Mouse (Mus musculus): Measurements from ENCODE around the gene Dglucy. TPM values are rescaled to one million over a fixed set of nuclear protein-coding genes. Genes with fewer than 3 reads are reported as not detected.

Gene Dglucy
- polyA plus RNA-seq, 1 experiment from 2014 or later = 2.4 TPM

DNA sequence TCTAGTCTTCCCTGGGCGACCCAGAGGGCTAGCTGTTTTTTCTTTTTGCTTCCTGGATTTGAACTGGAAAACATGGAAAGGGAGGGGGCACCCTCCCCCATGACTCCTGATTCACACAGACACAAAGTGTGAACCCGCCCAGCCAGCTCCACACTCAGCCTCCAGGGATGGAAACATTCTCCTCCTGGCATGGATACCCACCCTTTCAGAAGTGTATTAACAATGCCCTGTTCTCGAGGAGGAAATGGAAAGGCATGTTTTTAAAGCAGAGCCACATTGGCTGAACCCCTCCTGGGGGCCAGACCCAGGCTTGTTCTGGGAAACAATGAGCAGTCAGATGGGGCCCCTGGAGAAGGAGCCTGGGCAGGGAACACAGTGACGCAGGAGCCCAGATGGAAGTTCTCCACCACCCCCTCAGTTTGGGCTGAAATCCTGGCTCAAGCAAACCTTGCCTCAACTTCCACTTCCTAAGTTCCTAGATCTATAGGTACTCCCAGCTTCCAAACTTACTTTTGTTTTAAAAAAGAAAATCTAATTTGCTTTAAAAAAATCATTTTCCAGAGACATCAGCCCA, 89.3 kb downstream of the Dglucy start:
- Histone ChIP-seq H3K4me2 (no peak overlapping the region), H3K27me3 (no peaks in the 10 kb centered on the region), H3K27ac (no peak overlapping the region; the same call in 1 of the 2 replicates), H3K9ac (no peak overlapping the region), H3K9me3 (no peaks in the 10 kb centered on the region), H3K4me1 (peaks cover 10% of the 10 kb centered on the region), H3K4me3 (no peak overlapping the region), H3K36me3 (no peaks in the 10 kb centered on the region)
- ATAC-seq (ENCODE audit: insufficient number of reproducible peaks, insufficient read depth, low FRiP score, low TSS enrichment, low read depth) = no peak
- WGBS = 40% methylated on average over 4 of the region's 4 CpGs

DNA sequence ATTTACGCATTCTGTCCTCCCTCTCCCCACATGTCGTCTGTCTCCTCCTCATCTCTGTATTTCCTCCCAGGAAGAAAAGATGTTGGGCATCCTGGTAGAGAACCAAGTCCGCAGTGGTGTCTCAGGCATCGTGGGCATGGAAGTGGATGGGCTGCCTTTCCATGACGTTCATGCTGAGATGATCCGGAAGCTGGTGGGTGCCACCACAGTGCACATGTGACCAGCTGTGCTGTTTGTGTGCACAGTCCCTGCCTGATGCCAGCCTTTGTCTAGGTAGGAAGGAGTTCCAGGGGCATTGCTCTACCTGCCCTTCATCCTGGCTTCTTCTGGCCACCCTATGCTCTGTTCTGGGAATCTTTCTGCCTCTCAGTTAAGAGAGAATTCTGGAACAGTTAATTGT, 92.4 kb downstream of the Dglucy start:
- Histone ChIP-seq H3K4me2 (no peak overlapping the region), H3K4me1 (peaks cover 10% of the 10 kb centered on the region), H3K27me3 (no peaks in the 10 kb centered on the region), H3K9me3 (no peaks in the 10 kb centered on the region), H3K4me3 (no peak overlapping the region), H3K27ac (no peak overlapping the region), H3K36me3 (no peaks in the 10 kb centered on the region), H3K9ac (no peak overlapping the region)
- no peak for ATAC-seq (ENCODE audit: insufficient number of reproducible peaks, insufficient read depth, low FRiP score, low TSS enrichment, low read depth)
- 90% methylated on average over 6 of the region's 6 CpGs for WGBS

DNA sequence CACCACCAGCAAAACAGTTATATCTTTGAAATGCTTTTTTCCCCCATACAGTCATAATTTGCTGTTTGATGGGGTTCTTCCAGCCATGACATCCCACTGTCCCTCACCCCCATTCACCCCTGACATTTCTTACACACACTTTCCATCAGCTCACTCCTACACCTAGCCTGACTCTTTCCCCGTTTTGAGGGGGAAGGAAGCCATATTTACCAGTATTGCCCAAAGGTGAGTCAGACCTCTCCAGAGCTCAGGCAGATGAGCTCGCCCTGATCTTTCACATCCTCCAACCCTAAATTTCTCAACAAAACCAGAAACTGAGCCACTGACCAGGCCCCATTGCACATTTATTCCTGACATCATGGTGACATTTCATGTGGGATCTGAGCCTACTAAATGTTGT, 93.0 kb downstream of the Dglucy start:
- Histone ChIP-seq H3K27ac (no peak overlapping the region), H3K9ac (no peak overlapping the region), H3K4me2 (no peak overlapping the region), H3K4me3 (no peak overlapping the region), H3K4me1 (peaks cover 10% of the 10 kb centered on the region), H3K36me3 (no peaks in the 10 kb centered on the region), H3K9me3 (no peaks in the 10 kb centered on the region), H3K27me3 (no peaks in the 10 kb centered on the region)
- 82% methylated on average over 2 of the region's 2 CpGs for WGBS
- ATAC-seq (ENCODE audit: insufficient number of reproducible peaks, insufficient read depth, low FRiP score, low TSS enrichment, low read depth) = no peak

DNA sequence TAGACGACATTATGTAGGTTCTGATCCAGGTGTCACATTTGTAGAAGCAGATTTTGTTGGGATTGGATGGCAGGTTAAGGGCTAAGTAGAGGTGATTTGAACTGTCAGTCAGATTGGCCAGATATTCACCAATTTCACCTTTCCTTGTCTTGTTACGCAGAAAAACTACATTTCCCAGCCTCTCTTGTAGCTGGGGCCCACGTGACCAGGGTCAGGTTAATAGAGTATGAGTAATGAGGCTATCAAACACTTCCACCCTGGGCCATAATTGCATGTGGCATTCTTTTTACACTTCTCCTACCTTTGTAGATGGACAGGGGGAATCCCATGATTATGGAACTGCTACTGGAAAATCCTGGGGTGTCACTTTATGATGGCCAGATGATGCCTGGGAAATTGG, 94.8 kb downstream of the Dglucy start:
- Histone ChIP-seq H3K4me2 (no peak overlapping the region), H3K27ac (no peak overlapping the region), H3K4me3 (no peak overlapping the region), H3K9ac (no peak overlapping the region), H3K9me3 (no peaks in the 10 kb centered on the region), H3K4me1 (0 out of 2 replicates have a peak, but pooled peaks cover 2% of the 10 kb centered on the region), H3K36me3 (no peaks in the 10 kb centered on the region), H3K27me3 (no peaks in the 10 kb centered on the region)
- 77% methylated on average over 3 of the region's 3 CpGs for WGBS
- no peak for ATAC-seq (ENCODE audit: insufficient number of reproducible peaks, insufficient read depth, low FRiP score, low TSS enrichment, low read depth)

DNA sequence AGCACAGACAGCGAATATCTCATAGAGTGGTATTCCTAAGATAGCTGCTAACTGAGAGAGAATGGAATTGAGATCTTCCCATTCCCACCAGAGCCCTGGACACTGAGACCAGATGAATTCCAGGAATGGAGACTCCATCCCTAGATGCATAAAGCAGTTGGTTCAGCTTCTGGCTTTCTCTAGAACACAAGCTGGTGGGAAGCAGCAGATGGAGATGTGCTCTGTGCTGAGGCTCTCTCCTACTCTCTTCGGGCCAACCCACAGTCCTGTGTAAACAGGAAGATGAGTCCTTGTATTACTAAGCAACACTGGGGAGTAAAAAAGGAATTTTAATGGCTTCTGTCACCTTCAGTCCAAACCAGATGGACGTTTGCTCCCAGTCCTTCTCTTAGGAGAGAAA, 96.7 kb downstream of the Dglucy start:
- H3K4me1 ChIP-seq = no peaks in the 10 kb centered on the region
- no peaks in the 10 kb centered on the region for H3K9me3 ChIP-seq
- no peaks in the 10 kb centered on the region for H3K36me3 ChIP-seq
- no peaks in the 10 kb centered on the region for H3K27me3 ChIP-seq
- H3K4me2 ChIP-seq = no peak overlapping the region
- no peak for ATAC-seq (ENCODE audit: insufficient number of reproducible peaks, insufficient read depth, low FRiP score, low TSS enrichment, low read depth)
- no peak overlapping the region for H3K9ac ChIP-seq
- no peak overlapping the region for H3K27ac ChIP-seq
- 67% methylated on average over 3 of the region's 3 CpGs for WGBS
- no peak overlapping the region for H3K4me3 ChIP-seq

DNA sequence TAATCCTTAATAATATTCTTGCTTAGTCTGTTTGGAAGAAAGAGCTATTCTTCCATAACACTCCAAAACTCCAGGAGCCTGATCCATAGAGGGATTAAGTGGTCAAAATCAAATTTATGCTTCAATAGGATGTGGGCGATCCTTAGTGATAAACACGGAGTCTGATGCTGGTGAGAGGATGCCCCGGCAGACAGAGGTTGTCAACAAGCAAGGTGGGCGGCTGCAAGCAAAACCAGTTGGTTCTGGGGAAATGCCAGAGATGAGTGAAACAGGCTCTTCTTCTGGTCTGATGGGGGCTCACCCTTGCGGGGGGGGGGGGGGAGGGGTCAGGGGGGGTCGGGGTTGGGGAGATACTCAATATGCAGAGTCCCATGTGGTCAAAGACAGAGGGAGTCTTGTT, 97.1 kb downstream of the Dglucy start:
- H3K9ac ChIP-seq = no peak overlapping the region
- 83% methylated on average over 6 of the region's 6 CpGs for WGBS
- H3K9me3 ChIP-seq = no peaks in the 10 kb centered on the region
- no peak for ATAC-seq (ENCODE audit: insufficient number of reproducible peaks, insufficient read depth, low FRiP score, low TSS enrichment, low read depth)
- no peak overlapping the region for H3K4me3 ChIP-seq
- no peak overlapping the region for H3K4me2 ChIP-seq
- H3K36me3 ChIP-seq = no peaks in the 10 kb centered on the region
- no peaks in the 10 kb centered on the region for H3K4me1 ChIP-seq
- H3K27me3 ChIP-seq = no peaks in the 10 kb centered on the region
- H3K27ac ChIP-seq = no peak overlapping the region

DNA sequence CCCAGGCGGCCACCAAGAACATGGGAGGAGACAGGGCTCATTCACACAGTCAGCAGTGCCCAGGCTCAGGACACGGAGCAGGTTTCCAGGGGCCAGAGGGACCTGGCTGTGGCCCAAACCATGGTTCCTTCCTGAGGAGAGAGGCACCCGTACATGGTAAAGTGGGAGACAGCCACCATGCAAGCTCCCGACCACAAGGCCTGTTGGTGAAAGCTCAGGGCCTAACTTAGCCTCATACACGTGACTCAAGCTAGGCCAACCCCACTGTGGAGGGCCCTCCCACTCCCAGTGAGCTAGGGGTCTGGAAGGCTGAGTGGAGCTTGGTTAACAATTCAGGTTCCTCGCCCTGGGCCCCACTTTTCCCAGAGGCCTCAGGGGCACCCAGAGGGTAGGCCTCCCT, 99.1 kb downstream of the Dglucy start:
- no peaks in the 10 kb centered on the region for H3K27me3 ChIP-seq
- ATAC-seq (ENCODE audit: insufficient number of reproducible peaks, insufficient read depth, low FRiP score, low TSS enrichment, low read depth) = no peak

DNA sequence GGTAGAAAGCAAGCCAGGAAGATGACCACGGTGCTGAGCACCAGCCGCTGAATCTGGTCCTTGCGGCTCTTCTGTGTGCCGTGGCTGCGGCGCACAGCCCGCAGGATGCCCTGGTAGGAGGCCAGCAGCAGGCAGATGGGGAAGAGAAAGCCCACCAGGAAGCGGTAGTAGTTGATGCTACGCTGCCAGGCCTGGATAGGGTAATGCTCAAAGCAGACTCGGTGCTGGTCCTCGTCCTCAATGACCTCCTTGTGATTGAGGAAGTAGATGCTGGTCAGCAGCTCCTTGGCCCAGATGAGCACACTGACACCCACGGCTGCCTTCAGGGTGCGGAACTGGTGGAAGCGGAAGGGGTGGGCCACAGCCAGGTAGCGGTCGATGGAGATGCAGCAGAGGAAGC, 99.7 kb downstream of the Dglucy start:
- no peak overlapping the region for H3K27ac ChIP-seq
- no peaks in the 10 kb centered on the region for H3K36me3 ChIP-seq
- H3K4me1 ChIP-seq = no peaks in the 10 kb centered on the region
- no peaks in the 10 kb centered on the region for H3K27me3 ChIP-seq
- H3K4me3 ChIP-seq = no peak overlapping the region
- ATAC-seq (ENCODE audit: insufficient number of reproducible peaks, insufficient read depth, low FRiP score, low TSS enrichment, low read depth) = no peak
- no peak overlapping the region for H3K4me2 ChIP-seq
- no peaks in the 10 kb centered on the region for H3K9me3 ChIP-seq
- 93% methylated on average over 16 of the region's 16 CpGs for whole genome bisulfite sequencing
- no peak overlapping the region for H3K9ac ChIP-seq

More for the DNA sequence above, 99.1 kb downstream of the Dglucy start:
- no peak overlapping the region for H3K9ac ChIP-seq
- H3K36me3 ChIP-seq = no peaks in the 10 kb centered on the region
- no peak overlapping the region for H3K27ac ChIP-seq
- H3K4me2 ChIP-seq = no peak overlapping the region
- no peaks in the 10 kb centered on the region for H3K9me3 ChIP-seq
- H3K4me1 ChIP-seq = no peaks in the 10 kb centered on the region
- 77% methylated on average over 6 of the region's 6 CpGs for WGBS
- H3K4me3 ChIP-seq = no peak overlapping the region

DNA sequence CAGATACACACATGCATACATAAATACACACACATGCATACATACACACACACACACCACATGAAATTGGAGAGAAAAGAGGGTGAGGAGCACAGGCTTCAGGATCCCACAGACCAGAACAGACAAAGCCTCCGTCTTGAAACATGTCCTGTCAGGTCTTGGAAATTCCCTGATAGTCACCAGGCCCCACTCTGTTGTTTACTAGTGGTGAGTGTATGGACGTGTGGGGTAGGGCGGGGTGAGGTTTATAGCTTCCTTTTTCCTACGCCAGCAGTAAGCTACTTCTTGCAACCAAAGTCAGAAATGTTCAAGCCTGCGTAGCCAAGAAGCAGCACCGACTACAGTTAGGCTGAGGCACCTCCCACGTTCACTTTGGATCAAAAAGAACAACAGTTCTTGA, 104.3 kb downstream of the Dglucy start:
- H3K9ac ChIP-seq = no peak overlapping the region
- no peak overlapping the region for H3K4me2 ChIP-seq
- H3K36me3 ChIP-seq = no peaks in the 10 kb centered on the region
- no peak overlapping the region for H3K4me3 ChIP-seq
- peaks cover 12% of the 10 kb centered on the region for H3K27me3 ChIP-seq
- peaks cover 3% of the 10 kb centered on the region; the same call in 1 of the 2 replicates for H3K4me1 ChIP-seq
- H3K27ac ChIP-seq = no peak overlapping the region
- ATAC-seq (ENCODE audit: insufficient number of reproducible peaks, insufficient read depth, low FRiP score, low TSS enrichment, low read depth) = no peak
- WGBS = 74% methylated on average over 7 of the region's 7 CpGs
- no peaks in the 10 kb centered on the region for H3K9me3 ChIP-seq

DNA sequence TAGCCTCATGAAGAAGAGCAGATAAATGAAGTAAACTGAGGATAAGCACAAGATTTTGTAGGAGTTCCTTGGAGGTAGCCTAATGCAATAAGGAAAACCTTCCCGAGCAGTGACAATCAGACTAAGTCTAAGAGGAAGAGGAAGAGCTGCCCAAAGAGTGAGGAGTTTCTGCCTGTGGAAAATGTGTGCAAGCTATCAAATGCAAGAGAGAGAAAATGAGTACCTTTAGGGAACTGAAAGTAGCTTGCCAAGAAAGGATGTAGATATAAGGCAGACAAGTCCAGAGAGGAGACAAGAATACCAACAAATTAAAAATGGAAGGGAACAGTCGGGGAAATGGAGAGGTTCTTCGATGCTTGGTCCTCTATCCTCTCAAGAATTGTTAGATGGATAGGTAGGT, 106.7 kb downstream of the Dglucy start:
- Histone ChIP-seq H3K4me3 (no peak overlapping the region), H3K9ac (no peak overlapping the region), H3K4me1 (peaks cover 3% of the 10 kb centered on the region; the same call in 1 of the 2 replicates), H3K27me3 (peaks cover 12% of the 10 kb centered on the region), H3K4me2 (no peak overlapping the region), H3K27ac (no peak overlapping the region), H3K9me3 (no peaks in the 10 kb centered on the region), H3K36me3 (no peaks in the 10 kb centered on the region)
- 94% methylated on average over 3 of the region's 3 CpGs for WGBS
- no peak for ATAC-seq (ENCODE audit: insufficient number of reproducible peaks, insufficient read depth, low FRiP score, low TSS enrichment, low read depth)

DNA sequence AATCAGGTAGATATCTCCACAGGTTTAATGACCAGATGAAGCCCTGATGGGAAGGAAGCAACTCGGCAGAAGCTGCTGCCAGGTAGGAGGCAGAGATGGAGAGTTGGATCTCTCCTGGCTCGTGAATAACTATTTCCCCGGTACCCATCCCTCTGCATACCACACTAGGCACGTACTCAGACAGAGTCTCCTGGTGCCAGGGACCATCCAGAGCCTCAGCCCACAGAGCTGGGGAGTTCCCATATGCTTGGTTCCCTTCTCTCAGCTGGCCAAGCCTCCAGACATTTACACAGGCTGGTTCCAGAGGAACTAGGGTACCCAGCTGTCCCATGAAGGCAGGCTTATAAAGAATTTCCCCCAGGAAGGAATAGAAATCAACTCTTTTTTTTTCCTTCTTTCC, 108.0 kb downstream of the Dglucy start:
- no peak for ATAC-seq (ENCODE audit: insufficient number of reproducible peaks, insufficient read depth, low FRiP score, low TSS enrichment, low read depth)
- Histone ChIP-seq H3K9ac (no peak overlapping the region), H3K27me3 (peaks cover 12% of the 10 kb centered on the region), H3K36me3 (no peaks in the 10 kb centered on the region), H3K4me3 (no peak overlapping the region), H3K9me3 (no peaks in the 10 kb centered on the region), H3K4me1 (peaks cover 3% of the 10 kb centered on the region; the same call in 1 of the 2 replicates), H3K4me2 (no peak overlapping the region), H3K27ac (no peak overlapping the region)
- 87% methylated on average over 4 of the region's 4 CpGs for WGBS

DNA sequence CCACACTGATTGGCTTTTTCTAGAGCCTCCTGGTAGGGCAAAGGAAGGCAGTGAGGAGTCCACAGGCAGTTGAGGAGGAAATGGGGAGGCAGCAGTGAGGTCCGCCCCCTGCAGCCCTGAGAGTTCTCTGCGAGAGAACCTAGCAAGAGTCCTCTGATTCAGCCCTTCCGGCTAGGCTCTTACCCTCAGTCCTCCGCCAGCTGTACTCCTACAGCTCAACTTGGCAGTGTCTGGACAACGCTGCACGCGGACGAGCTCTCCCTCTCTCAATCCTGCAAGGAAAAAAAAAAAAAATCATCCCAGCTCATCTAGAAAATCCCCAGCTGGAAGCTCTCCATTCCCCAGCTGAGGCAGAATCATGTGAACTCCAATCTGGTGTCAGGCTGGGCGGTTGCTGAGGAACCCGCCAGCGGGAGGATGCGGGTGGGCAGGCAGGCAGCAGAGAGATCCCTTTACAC, 109.0 kb downstream of the Dglucy start:
- Histone ChIP-seq H3K36me3 (no peaks in the 10 kb centered on the region), H3K4me1 (peaks cover 3% of the 10 kb centered on the region; the same call in 1 of the 2 replicates), H3K27me3 (peaks cover 12% of the 10 kb centered on the region), H3K9me3 (no peaks in the 10 kb centered on the region), H3K27ac (no peak overlapping the region), H3K4me3 (no peak overlapping the region), H3K4me2 (0 out of 2 replicates have a peak overlapping the region, but pooled peaks have one; percentile 14), H3K9ac (no peak overlapping the region)
- ATAC-seq (ENCODE audit: insufficient number of reproducible peaks, insufficient read depth, low FRiP score, low TSS enrichment, low read depth) = no peak
- WGBS = 40% methylated on average over 12 of the region's 12 CpGs

Measured in embryonic facial prominence, embryonic 13.5 days (tissue).